In the genomic region with DNA sequence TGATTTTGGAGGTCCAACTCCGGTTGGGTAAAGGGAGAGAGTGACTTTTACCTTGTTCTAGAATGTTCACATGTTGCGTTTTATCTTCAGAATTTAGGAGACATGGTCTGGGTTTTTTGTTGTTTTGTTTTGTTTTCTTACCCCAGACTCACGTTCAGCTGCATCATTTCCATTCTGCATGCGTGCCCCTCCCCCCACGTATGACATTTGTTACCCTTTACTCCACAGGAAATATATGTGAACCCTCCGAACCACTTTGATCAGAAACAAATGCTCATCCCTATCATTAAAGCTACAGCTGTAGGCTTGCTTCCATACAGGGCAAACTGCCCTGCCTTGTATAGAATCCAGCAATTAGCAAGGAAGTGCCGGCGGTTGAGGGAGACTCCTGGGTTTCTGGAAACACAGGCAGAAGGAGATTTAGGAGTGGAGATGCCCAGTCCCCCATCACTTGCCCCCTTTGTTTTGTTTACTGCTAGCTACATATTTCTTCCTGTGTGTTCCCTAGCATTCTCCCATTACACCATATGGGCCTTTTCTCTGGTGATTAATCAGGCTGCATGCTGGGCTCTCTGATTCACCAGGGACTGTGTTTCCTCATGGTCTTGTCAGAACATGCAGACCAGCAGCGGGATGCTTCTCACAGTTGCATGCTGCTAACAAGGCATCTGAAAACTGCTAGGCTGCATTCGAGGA, we compare ENCODE assay signal across 9 mouse cellular contexts.
DNase-seq lines count a peak whose midpoint lies in the region; ATAC-seq lines count a peak whose summit lies in the region.
"Had no signal": no experiment of that assay in that cellular context is flagged by ENCODE, and none has a peak within 500 bp of the region (broad histone marks: within the 10 kb centered on the region; RNA-seq: fewer than 3 reads in every experiment).

No protein-coding gene starts in this region.

- no peaks in the 10 kb centered on the region for H3K36me3 ChIP-seq in midbrain, embryonic 14.5 days (ENCODE audit: control insufficient read depth, insufficient read depth, low read length)
- H3K36me3 ChIP-seq in midbrain, embryonic 11.5 days (ENCODE audit: control insufficient read depth, insufficient read depth, low read length), result no peaks in the 10 kb centered on the region
- H3K36me3 ChIP-seq in hindbrain, embryonic 10.5 days, result no peaks in the 10 kb centered on the region

- peaks cover 20% of the 10 kb centered on the region for H3K4me1 ChIP-seq in midbrain, embryonic 14.5 days (ENCODE audit: control insufficient read depth, insufficient read depth, low read length)
- H3K4me1 ChIP-seq in midbrain, embryonic 11.5 days (ENCODE audit: control insufficient read depth, insufficient read depth, low read length), result peaks cover 10% of the 10 kb centered on the region
- H3K4me1 ChIP-seq in hindbrain, embryonic 10.5 days (replicated peaks), result peaks cover 46% of the 10 kb centered on the region

- H3K27ac ChIP-seq in midbrain, embryonic 14.5 days (replicated peaks; ENCODE audit: low read depth, low read length), result no peak overlapping the region
- no peak overlapping the region; the same call in 1 of the 2 replicates for H3K27ac ChIP-seq in midbrain, embryonic 11.5 days (ENCODE audit: low read depth, low read length)
- H3K27ac ChIP-seq in hindbrain, embryonic 10.5 days, result peak overlapping the region; percentile 31
- H3K27ac ChIP-seq: liver, embryonic 14.5 days had no signal

- H3K9ac ChIP-seq in midbrain, embryonic 14.5 days (replicated peaks; ENCODE audit: low read length), result peak overlapping the region; percentile 3; the same call in 1 of the 2 replicates
- H3K9ac ChIP-seq in midbrain, embryonic 11.5 days (ENCODE audit: low read length), result no peak overlapping the region
- H3K9ac ChIP-seq: liver, embryonic 14.5 days had no signal

- no peak overlapping the region for H3K4me3 ChIP-seq in midbrain, embryonic 14.5 days (replicated peaks; ENCODE audit: low read depth, low read length)
- no peak overlapping the region for H3K4me3 ChIP-seq in midbrain, embryonic 11.5 days (ENCODE audit: low read depth, low read length)
- H3K4me3 ChIP-seq in hindbrain, embryonic 10.5 days, result no peak overlapping the region

- no peaks in the 10 kb centered on the region for H3K9me3 ChIP-seq in midbrain, embryonic 14.5 days (ENCODE audit: control insufficient read depth, low read length)
- H3K9me3 ChIP-seq in midbrain, embryonic 11.5 days (ENCODE audit: control insufficient read depth, low read length), result no peaks in the 10 kb centered on the region
- no peaks in the 10 kb centered on the region for H3K9me3 ChIP-seq in hindbrain, embryonic 10.5 days

- WGBS in midbrain, embryonic 14.5 days, result 49% methylated on average over 10 of the region's 10 CpGs
- WGBS in midbrain, embryonic 11.5 days, result 40% methylated on average over 10 of the region's 10 CpGs
- 38% methylated on average over 10 of the region's 10 CpGs for WGBS in hindbrain, embryonic 10.5 days

- H3K27me3 ChIP-seq in midbrain, embryonic 14.5 days (ENCODE audit: control insufficient read depth, insufficient read depth, low read length), result no peaks in the 10 kb centered on the region
- no peaks in the 10 kb centered on the region for H3K27me3 ChIP-seq in midbrain, embryonic 11.5 days (ENCODE audit: control insufficient read depth, insufficient read depth, low read length)
- H3K27me3 ChIP-seq in hindbrain, embryonic 10.5 days (ENCODE audit: insufficient read depth, poor library complexity, severe bottlenecking), result no peaks in the 10 kb centered on the region

- H3K4me2 ChIP-seq in midbrain, embryonic 14.5 days (ENCODE audit: low read length), result no peak overlapping the region
- no peak overlapping the region for H3K4me2 ChIP-seq in midbrain, embryonic 11.5 days

- peak; percentile 24 for DNase-seq in adrenal gland, adult 2 months
- DNase-seq in adrenal gland, postnatal 36 days, result no peak
- no peak for DNase-seq in midbrain, embryonic 14.5 days
- DNase-seq in midbrain, embryonic 11.5 days (ENCODE audit: low spot score, missing footprints), result no peak
- no peak for DNase-seq in hindbrain, embryonic 10.5 days (ENCODE audit: low spot score)
- DNase-seq in retina, postnatal 1 day, result peak; percentile 73
- no peak for DNase-seq in testis, postnatal 10 days (ENCODE audit: low spot score)
- DNase-seq in spleen, postnatal 36 days (ENCODE audit: low spot score in 2 of 2), result no peak

- no peak for ATAC-seq in midbrain, embryonic 14.5 days (ENCODE audit: low FRiP score, low TSS enrichment)
- no peak for ATAC-seq in midbrain, embryonic 11.5 days (ENCODE audit: low FRiP score)

Comparison
In these comparisons a context has a peak if more than half of its experiments do, and no peak if none do; other contexts are left out.
1. DNase-seq: peak in adrenal gland, adult 2 months (single experiment) and retina, postnatal 1 day (single experiment); none in adrenal gland, postnatal 36 days (0 of 2), midbrain, embryonic 14.5 days (single experiment), midbrain, embryonic 11.5 days (single experiment), hindbrain, embryonic 10.5 days (single experiment), testis, postnatal 10 days (single experiment) and spleen, postnatal 36 days (0 of 2).